Mouse (Mus musculus): ENCODE data around the gene Atp6v0a1.

DNA sequence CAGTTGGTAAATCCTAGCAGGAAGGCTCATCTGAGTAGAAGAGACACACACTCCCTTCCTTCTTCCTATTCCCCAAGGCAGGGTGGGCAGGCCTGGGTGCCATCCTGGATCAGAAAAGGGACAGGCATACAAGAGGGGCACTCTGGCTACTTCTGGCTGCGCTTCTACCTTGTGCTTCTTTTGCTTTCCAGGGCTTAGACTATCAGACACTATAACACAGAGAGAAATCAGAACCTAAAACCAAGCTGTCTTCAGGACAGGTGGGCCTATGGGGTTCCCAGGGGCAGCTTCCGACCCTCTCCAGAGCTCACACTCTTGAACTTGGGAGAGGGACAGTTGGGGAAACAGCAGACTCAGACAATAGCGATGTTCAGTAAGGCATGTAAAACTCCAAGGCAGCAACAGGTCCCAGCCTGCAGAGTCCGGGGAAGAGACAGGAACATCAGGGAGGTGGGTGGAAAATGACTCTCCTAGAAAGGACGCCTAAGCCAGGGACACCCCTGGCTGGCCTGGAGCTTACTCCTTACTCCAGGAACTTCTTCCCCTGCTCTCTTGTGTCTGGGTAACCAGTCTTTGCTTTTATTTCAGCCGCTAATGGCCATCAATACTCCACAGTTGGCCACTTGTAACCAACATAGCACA is 44.2 kb upstream of the Atp6v0a1 start:
- TF ChIP-seq MYOD1 (IDR thresholded peaks at IDR 0.05; ENCODE audit: control insufficient read depth, insufficient read length, low read depth) (no peak), CTCF (IDR thresholded peaks at IDR 0.05; ENCODE audit: control insufficient read depth, insufficient read depth, insufficient read length) (no peak), MYOG (IDR thresholded peaks at IDR 0.05; ENCODE audit: control insufficient read depth, extremely low read depth, insufficient read length) (no peak)

All from C2C12 (cell line).